Mouse (Mus musculus): Measurements from ENCODE around the gene Prnp.
A peak's percentile ranks its signal among the peaks of the same experiment; 100 is the strongest.

Gene Prnp

GRCm38 (mm10) chr2:131909683-131910572 is at the start of gene Prnp, which contains the start of gene Prn:
Gene Prnp, plus strand, starts transcription at chr2:131909928.
Gene Prn, plus strand, starts transcription at chr2:131909957.
- DNase-seq (ENCODE audit: low spot score) = peak; percentile 92

- peak; percentile 52 for DNase-seq (ENCODE audit: low spot score)
These were observed 47.0 kb upstream of the Prnp start for GRCm38 (mm10) chr2:131862617-131863275.

- no peak for DNase-seq (ENCODE audit: low spot score)
These were observed 46.3 kb upstream of the Prnp start for GRCm38 (mm10) chr2:131863472-131863871.

- no peak for DNase-seq (ENCODE audit: low spot score)
These were observed 45.4 kb upstream of the Prnp start for GRCm38 (mm10) chr2:131864262-131864796.

DNA sequence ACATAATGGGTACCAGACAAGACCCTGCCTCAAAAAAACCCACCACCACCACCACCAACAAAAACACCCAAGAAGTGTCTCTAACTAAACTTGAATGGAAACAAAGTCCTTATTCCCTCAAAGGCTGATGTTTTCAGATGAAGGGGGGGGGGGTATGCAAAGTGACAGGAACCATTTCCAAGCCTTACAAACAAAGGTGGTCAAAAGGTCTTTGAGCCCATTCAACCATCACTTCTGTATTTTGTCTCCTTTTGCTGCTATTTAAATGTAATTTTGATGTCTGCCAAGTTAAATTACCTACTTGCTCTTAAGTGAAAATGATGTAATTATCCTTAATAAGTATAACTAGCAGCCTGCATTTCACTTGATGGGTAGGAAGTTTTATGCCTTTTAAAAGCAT is 43.1 kb upstream of the Prnp start:
- no peak for DNase-seq (ENCODE audit: low spot score)

DNA sequence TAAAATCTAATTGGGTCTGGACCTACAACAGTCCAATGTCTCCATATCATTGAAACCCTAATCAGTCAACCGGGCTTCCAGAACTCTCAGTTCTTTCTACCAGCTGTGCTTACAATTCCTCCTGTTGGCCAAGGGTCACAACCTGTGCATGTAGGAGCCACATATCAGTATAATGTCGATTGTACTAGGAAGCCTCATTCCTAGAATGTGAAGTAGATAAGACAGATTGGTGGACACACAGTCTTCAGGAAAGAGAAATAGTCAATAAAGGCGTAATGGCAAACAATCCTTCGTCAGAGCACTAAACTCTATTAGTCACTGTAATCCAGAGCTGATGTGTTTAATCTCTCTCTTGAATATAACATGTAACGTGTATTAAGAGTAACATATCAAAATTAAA is 40.7 kb upstream of the Prnp start:
- no peak for DNase-seq (ENCODE audit: low spot score)

DNA sequence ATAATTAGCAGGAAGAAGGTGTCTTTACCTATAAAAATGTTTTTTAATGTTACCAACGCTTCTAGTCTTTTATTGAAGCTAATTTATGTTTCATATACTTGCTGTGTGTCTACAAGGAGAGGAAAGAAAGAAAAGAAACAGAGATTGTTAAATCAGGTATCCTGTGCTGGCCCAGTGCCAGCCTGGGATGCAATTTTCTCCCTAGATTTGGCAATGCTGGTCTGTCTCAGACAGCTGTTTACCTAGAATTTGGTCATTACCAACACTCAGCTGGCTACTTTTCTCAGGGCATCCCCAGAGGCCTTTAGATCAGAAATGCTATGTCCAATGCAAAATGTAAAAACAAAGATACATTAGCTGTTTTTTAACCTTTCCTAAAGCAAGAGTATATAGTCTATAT is 36.4 kb upstream of the Prnp start:
- DNase-seq (ENCODE audit: low spot score) = no peak

DNA sequence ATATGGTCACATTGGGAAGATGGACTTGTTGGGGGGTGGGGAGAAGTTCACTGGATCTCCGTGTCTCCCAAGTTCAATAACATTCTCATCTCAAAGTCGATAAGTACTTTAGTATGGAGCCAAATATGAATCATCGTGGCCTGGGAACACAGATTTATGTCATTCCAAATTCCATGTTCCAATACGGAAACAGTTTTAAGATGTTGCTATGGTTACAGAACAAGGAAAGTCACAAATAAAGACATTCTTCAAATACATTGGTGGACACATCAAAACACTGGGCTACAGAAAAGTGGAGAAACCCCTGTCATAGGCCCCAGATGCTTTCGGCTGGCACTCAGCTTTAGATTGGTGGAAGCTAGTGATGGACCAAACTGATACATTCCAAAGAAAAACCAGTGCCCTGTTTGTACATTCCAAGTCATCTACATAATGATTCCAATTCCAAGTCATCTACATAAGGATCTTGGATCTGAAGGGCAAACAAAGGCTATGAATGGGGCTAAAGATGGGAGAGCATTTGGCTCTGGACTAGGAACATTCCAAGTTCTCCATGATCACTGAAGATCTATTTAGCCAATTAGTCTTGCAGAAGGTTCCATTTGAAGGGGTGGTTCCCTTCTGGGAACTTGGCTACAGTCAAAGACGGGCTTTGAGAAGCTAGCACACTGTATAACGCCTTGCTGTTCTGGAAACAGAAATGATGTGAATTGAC is 33.0 kb upstream of the Prnp start:
- no peak for DNase-seq (ENCODE audit: low spot score)

DNA sequence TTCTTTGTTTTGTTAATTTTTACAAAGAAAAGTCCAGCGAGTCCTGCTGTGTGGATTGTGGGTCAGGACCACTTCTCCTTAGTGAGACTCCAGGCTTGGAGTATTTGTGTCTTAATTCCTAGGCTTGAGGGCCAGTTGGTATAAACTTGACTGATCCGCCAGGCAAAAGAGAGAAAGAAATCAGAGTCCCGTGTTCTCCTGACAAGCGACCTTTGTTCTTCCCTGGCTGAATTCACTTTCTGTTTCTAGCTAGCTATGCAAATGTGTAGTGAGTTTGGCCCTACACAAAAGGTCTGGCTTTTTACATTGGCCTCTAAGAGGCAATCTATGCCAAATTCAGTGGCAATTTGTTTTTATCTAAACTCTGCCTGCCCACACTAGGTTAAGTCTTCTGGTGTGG is 28.0 kb upstream of the Prnp start:
- DNase-seq (ENCODE audit: low spot score) = no peak

- DNase-seq (ENCODE audit: low spot score) = no peak
These were observed 26.6 kb upstream of the Prnp start for GRCm38 (mm10) chr2:131883136-131883535.

- DNase-seq (ENCODE audit: low spot score) = no peak
These were observed 23.1 kb upstream of the Prnp start for GRCm38 (mm10) chr2:131886503-131887160.

GRCm38 (mm10) chr2:131888233-131888632 is 21.5 kb upstream of the Prnp start:
- DNase-seq (ENCODE audit: low spot score) = no peak

DNA sequence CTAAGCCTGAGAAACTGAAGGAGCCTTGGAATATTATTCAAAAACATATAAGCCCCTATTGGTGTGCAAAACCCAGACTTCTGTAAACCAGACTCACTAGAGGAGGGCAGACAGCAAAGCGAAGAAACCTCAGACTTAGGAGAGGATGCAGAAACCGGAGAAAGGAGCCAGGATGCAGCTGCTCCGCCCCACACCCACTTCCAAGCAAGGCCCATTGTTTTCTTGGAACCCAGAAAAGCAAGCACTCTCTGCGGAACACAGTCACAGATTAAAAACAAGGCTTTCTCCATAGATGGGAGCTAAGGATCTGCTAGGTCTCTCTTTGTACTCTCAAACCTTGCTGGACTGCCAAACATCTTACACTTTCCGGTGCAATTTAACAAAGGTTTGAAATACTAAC is 17.2 kb upstream of the Prnp start:
- no peak for DNase-seq (ENCODE audit: low spot score)

DNA sequence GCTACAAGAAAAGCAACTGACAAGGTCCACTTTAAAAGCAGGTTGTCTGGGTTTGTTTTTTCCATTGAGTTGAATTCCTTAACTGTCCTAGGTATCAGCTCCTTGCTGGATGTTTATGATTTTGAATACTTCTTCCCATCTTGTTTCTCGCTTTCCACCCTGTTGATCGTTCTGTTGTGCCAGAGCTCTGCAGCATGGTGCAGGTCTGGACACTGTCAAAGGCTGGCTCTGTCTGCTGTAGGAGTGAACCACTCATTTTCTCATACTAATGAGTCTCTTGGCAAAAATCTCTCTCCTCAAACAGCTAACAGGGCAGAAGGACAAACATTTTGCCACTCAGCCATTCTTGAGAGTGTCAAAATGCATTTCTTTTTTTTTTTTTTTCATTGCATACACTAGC is 14.6 kb upstream of the Prnp start:
- no peak for DNase-seq (ENCODE audit: low spot score)

DNA sequence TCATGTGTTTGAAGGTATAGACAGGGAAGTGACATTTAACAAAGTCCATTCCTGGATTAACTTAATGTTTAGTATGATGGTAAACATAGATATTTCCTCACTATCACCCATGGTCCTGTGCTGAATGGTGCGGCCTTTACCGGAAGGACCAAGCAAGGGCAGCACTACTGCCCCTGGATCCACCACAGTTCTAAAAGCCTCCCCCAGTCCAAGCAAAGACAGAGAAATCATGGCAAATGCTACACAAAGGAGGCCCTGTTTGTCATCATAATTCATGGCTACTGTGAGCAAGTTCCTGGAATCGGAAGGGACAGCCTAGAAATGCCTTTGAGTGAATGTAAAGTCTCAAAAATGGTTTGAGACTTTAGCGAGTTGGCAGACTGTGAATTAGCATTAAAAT is 13.7 kb upstream of the Prnp start:
- DNase-seq (ENCODE audit: low spot score) = no peak

- DNase-seq (ENCODE audit: low spot score) = no peak
These were observed 12.2 kb upstream of the Prnp start for GRCm38 (mm10) chr2:131897336-131898109.

GRCm38 (mm10) chr2:131902423-131902822 is 7.3 kb upstream of the Prnp start:
- DNase-seq (ENCODE audit: low spot score) = no peak

DNA sequence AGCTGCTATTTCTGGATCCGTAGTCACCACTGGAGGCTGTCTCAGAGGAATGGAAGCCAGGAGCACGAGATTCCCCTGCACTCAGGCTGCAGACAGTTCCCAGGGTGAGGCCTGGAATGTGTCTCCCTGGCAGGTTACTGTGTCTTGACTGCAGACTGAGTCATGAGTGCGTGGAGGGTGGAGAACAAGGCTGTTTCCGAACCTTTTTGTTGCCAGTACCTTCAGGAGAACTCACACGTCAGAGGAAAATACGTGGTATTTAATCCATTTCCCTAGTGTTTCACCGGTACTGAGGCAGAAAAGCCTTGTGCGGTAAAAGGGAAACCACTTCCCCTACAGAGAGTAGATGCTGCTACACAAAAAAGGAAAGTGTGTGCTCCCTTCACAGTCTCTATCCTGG is 6.9 kb upstream of the Prnp start:
- DNase-seq (ENCODE audit: low spot score) = no peak

GRCm38 (mm10) chr2:131905025-131905424 is 4.7 kb upstream of the Prnp start:
- no peak for DNase-seq (ENCODE audit: low spot score)

DNA sequence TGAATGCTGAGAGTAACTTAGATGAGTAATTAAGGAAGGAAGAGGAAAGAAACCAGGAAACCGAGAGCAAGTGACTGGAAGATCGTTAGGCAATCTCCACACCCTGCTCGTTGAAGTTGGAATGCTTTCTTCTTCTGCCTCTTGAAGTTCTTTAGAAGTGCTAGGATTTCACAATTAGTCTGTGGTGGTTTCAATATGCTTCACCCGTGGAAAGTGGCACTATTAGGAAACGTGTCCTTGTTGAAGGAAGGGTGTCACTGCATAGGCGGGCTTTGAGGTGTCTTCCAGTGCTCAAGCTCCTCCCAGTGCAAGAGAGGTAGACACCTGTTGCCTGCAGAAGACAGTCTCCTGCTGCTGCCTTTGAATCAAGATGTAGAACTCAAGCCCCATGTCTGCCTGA is 4.0 kb upstream of the Prnp start:
- no peak for DNase-seq (ENCODE audit: low spot score)

- DNase-seq (ENCODE audit: low spot score) = no peak
These were observed 3.5 kb upstream of the Prnp start for GRCm38 (mm10) chr2:131906266-131906665.

Data from retina, embryonic 14.5 days (tissue).